Mouse (Mus musculus): ENCODE measurements at regions not wholly inside any gene's neighbourhood (a gene's known extent, or its start where the extent isn't known, plus 50 kb on each side); places are given as distances from the start of the nearest gene placed in this dataset.

DNA sequence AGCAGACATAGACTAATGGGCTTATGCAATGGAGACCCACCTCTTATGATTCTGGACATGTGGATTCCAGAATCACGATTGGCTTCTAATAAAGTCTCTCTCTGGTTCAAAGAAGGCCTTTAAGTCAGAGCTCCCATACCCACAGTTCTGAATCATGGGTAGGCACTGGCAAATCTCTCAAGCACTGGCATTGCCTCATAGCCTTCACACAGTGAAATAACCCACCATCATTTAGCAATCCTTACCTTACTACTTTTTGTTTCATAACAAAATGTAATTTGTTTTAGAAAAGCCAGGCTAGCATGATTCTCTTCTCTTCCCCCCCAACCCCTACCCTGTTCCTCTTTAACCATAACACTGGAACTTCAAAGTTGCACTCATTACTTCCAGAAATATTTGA is 236.3 kb upstream of the Trib2 start:
- Histone ChIP-seq H3K4me3 (ENCODE audit: insufficient read depth in 1 of 2, low read depth in 1 of 2, low read length in 2 of 2, poor library complexity in 1 of 2, severe bottlenecking in 1 of 2) (no peak overlapping the region), H3K9ac (ENCODE audit: insufficient read depth, low read depth, low read length, poor library complexity, severe bottlenecking) (no peak overlapping the region), H3K4me1 (ENCODE audit: control insufficient read depth in 2 of 2, insufficient read depth in 2 of 2, low read length in 2 of 2, poor library complexity in 1 of 2) (no peaks in the 10 kb centered on the region), H3K9me3 (ENCODE audit: control insufficient read depth, insufficient read depth, low read depth, low read length) (no peaks in the 10 kb centered on the region), H3K27ac (ENCODE audit: insufficient read depth, low read depth, low read length, poor library complexity, severe bottlenecking) (no peak overlapping the region), H3K36me3 (ENCODE audit: control insufficient read depth, insufficient read depth, low read length, poor library complexity, severe bottlenecking) (no peaks in the 10 kb centered on the region)
- TF ChIP-seq ZC3H11A (IDR thresholded peaks at IDR 0.05; ENCODE audit: borderline replicate concordance, low read depth, low read length) = no peak
- in situ Hi-C loops (cut with MboI; ENCODE audit: low sequenced_read_pairs in 2 of 2, unreplicated experiment in 2 of 2) = no loop called here
- no peak for DNase-seq (ENCODE audit: low read depth, low spot score)

DNA sequence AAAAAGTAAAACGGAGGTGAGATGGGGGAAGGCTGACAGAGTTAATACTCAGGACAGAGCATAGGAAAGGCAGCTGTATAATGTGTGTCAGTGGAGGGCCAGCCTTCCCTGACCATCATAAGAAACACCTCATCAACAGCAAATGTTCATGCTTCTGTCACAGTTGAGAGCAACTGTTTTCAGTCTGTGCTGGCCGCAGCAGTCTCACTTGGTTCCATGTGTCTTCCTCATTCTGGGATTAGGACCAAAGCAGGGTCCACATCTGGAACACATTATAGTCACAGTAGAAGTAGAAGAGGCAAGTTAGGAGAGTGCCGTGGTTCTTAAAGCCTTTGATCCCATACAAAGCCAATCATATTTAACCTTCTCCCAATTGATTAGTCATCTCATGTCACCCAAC is 235.6 kb upstream of the Trib2 start:
- Histone ChIP-seq H3K4me1 (ENCODE audit: control insufficient read depth in 2 of 2, insufficient read depth in 2 of 2, low read length in 2 of 2, poor library complexity in 1 of 2) (no peaks in the 10 kb centered on the region), H3K36me3 (ENCODE audit: control insufficient read depth, insufficient read depth, low read length, poor library complexity, severe bottlenecking) (no peaks in the 10 kb centered on the region), H3K4me3 (ENCODE audit: insufficient read depth in 1 of 2, low read depth in 1 of 2, low read length in 2 of 2, poor library complexity in 1 of 2, severe bottlenecking in 1 of 2) (no peak overlapping the region), H3K9ac (ENCODE audit: insufficient read depth, low read depth, low read length, poor library complexity, severe bottlenecking) (no peak overlapping the region), H3K27ac (ENCODE audit: insufficient read depth, low read depth, low read length, poor library complexity, severe bottlenecking) (no peak overlapping the region), H3K9me3 (ENCODE audit: control insufficient read depth, insufficient read depth, low read depth, low read length) (no peaks in the 10 kb centered on the region)
- TF ChIP-seq MAFK (IDR thresholded peaks at IDR 0.05; ENCODE audit: insufficient read depth, low read depth, low read length) (no peak), ZNF384 (IDR thresholded peaks at IDR 0.05; ENCODE audit: low read depth, low read length) (no peak), HCFC1 (IDR thresholded peaks at IDR 0.05; ENCODE audit: borderline replicate concordance, insufficient read depth, low read length) (no peak), ZC3H11A (IDR thresholded peaks at IDR 0.05; ENCODE audit: borderline replicate concordance, low read depth, low read length) (no peak), CHD2 (IDR thresholded peaks at IDR 0.05; ENCODE audit: low read depth, low read length) (no peak)
- DNase-seq (ENCODE audit: low read depth, low spot score) = no peak
- in situ Hi-C loops (cut with MboI; ENCODE audit: low sequenced_read_pairs in 2 of 2, unreplicated experiment in 2 of 2) = no loop called here

DNA sequence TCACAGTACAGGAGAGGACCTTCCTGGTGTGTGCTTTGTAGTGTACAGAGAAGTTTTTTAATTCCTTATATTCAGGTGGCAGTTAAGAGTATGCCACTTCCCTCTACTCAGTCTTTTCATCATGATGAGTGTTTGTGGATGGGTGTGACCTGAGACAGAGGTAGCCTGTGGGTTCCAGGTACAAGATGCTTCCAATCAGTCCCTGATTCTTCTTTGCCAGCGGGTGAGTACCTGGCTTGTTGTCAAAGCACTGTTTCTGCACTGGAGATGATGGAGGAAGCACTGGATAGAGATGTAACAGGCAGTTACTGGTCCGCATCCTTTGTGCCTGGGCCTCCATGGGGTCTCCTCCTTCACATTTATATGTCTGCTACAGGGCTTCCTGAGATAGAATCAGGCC is 234.7 kb upstream of the Trib2 start:
- TF ChIP-seq ZC3H11A (IDR thresholded peaks at IDR 0.05; ENCODE audit: borderline replicate concordance, low read depth, low read length) (no peak), MAFK (IDR thresholded peaks at IDR 0.05; ENCODE audit: insufficient read depth, low read depth, low read length) (no peak), ZNF384 (IDR thresholded peaks at IDR 0.05; ENCODE audit: low read depth, low read length) (no peak), CHD2 (IDR thresholded peaks at IDR 0.05; ENCODE audit: low read depth, low read length) (no peak), HCFC1 (IDR thresholded peaks at IDR 0.05; ENCODE audit: borderline replicate concordance, insufficient read depth, low read length) (no peak)
- in situ Hi-C loops (cut with MboI; ENCODE audit: low sequenced_read_pairs in 2 of 2, unreplicated experiment in 2 of 2) = no loop called here

DNA sequence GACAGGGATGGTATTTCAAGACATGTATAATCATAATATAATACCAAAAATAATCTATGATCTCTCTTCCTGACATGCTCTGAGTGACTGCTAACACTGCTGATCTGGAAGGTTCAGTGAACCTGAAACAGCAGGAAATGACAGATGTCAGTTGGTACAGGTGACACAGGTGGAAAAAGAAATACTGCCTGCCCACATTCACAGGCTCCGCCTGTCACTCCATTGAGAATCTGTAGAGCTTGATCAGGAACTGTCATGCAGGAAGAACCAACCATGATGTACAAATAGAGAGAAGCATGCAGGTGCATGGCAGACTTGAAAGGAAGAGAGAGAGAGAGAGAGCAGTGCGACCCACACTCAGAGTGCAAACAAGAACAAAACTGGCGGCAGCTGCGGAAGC is 232.8 kb upstream of the Trib2 start:
- in situ Hi-C loops (cut with MboI; ENCODE audit: low sequenced_read_pairs in 2 of 2, unreplicated experiment in 2 of 2) = no loop called here

More for the DNA sequence above, 234.7 kb upstream of the Trib2 start:
- H3K36me3 ChIP-seq (ENCODE audit: control insufficient read depth, insufficient read depth, low read length, poor library complexity, severe bottlenecking) = no peaks in the 10 kb centered on the region
- no peak overlapping the region for H3K27ac ChIP-seq (ENCODE audit: insufficient read depth, low read depth, low read length, poor library complexity, severe bottlenecking)
- H3K9ac ChIP-seq (ENCODE audit: insufficient read depth, low read depth, low read length, poor library complexity, severe bottlenecking) = no peak overlapping the region
- no peak overlapping the region for H3K4me3 ChIP-seq (ENCODE audit: insufficient read depth in 1 of 2, low read depth in 1 of 2, low read length in 2 of 2, poor library complexity in 1 of 2, severe bottlenecking in 1 of 2)
- no peaks in the 10 kb centered on the region for H3K9me3 ChIP-seq (ENCODE audit: control insufficient read depth, insufficient read depth, low read depth, low read length)
- DNase-seq (ENCODE audit: low read depth, low spot score) = no peak
- H3K4me1 ChIP-seq (ENCODE audit: control insufficient read depth in 2 of 2, insufficient read depth in 2 of 2, low read length in 2 of 2, poor library complexity in 1 of 2) = no peaks in the 10 kb centered on the region

DNA sequence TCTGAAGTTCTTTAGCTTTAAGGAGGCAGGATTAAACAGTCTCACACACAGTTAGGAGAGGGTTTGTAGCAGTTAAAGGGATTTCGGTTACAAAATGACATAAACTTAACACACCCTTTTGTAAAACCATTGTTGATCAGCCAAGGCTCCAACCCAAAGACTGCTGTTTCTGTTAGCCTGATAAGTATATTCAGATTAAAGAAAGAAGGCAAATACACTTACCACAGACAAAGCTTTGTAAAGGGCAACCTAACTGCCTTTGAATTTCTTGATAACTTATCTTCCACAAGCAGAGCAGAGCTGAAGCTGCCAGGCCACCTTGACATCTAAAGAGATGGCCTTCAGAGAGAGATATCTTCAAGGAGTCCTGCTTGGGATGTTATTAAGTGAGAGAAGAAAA is 229.9 kb upstream of the Trib2 start:
- Histone ChIP-seq H3K4me1 (ENCODE audit: control insufficient read depth in 2 of 2, insufficient read depth in 2 of 2, low read length in 2 of 2, poor library complexity in 1 of 2) (no peaks in the 10 kb centered on the region), H3K27ac (ENCODE audit: insufficient read depth, low read depth, low read length, poor library complexity, severe bottlenecking) (no peak overlapping the region), H3K9me3 (ENCODE audit: control insufficient read depth, insufficient read depth, low read depth, low read length) (no peaks in the 10 kb centered on the region), H3K4me3 (ENCODE audit: insufficient read depth in 1 of 2, low read depth in 1 of 2, low read length in 2 of 2, poor library complexity in 1 of 2, severe bottlenecking in 1 of 2) (no peak overlapping the region), H3K36me3 (ENCODE audit: control insufficient read depth, insufficient read depth, low read length, poor library complexity, severe bottlenecking) (no peaks in the 10 kb centered on the region), H3K9ac (ENCODE audit: insufficient read depth, low read depth, low read length, poor library complexity, severe bottlenecking) (no peak overlapping the region)
- in situ Hi-C loops (cut with MboI; ENCODE audit: low sequenced_read_pairs in 2 of 2, unreplicated experiment in 2 of 2) = no loop called here
- TF ChIP-seq CHD2 (IDR thresholded peaks at IDR 0.05; ENCODE audit: low read depth, low read length) = no peak
- no peak for TF ChIP-seq HCFC1 (IDR thresholded peaks at IDR 0.05; ENCODE audit: borderline replicate concordance, insufficient read depth, low read length)
- no peak for TF ChIP-seq ZC3H11A (IDR thresholded peaks at IDR 0.05; ENCODE audit: borderline replicate concordance, low read depth, low read length)
- no peak for TF ChIP-seq MAFK (IDR thresholded peaks at IDR 0.05; ENCODE audit: insufficient read depth, low read depth, low read length)
- TF ChIP-seq ZNF384 (IDR thresholded peaks at IDR 0.05; ENCODE audit: low read depth, low read length) = no peak
- no peak for DNase-seq (ENCODE audit: low read depth, low spot score)

More for the DNA sequence above, 232.8 kb upstream of the Trib2 start:
- H3K36me3 ChIP-seq (ENCODE audit: control insufficient read depth, insufficient read depth, low read length, poor library complexity, severe bottlenecking) = no peaks in the 10 kb centered on the region
- no peak for TF ChIP-seq CHD2 (IDR thresholded peaks at IDR 0.05; ENCODE audit: low read depth, low read length)
- H3K9me3 ChIP-seq (ENCODE audit: control insufficient read depth, insufficient read depth, low read depth, low read length) = no peaks in the 10 kb centered on the region
- no peaks in the 10 kb centered on the region for H3K4me1 ChIP-seq (ENCODE audit: control insufficient read depth in 2 of 2, insufficient read depth in 2 of 2, low read length in 2 of 2, poor library complexity in 1 of 2)
- no peak overlapping the region for H3K27ac ChIP-seq (ENCODE audit: insufficient read depth, low read depth, low read length, poor library complexity, severe bottlenecking)
- H3K4me3 ChIP-seq (ENCODE audit: insufficient read depth in 1 of 2, low read depth in 1 of 2, low read length in 2 of 2, poor library complexity in 1 of 2, severe bottlenecking in 1 of 2) = no peak overlapping the region
- DNase-seq (ENCODE audit: low read depth, low spot score) = no peak
- no peak overlapping the region for H3K9ac ChIP-seq (ENCODE audit: insufficient read depth, low read depth, low read length, poor library complexity, severe bottlenecking)

Data from ES-E14 (cell line).